Mouse (Mus musculus) ES-E14 (cell line): ENCODE data around the gene Polr2h.

ENCODE experiments used
- CHD2 ChIP-seq: IDR thresholded peaks from 2 replicates; pipeline ENCODE4 v1.6.1; 2014; ENCODE audit warnings: mild to moderate bottlenecking, low read depth, low read length, inconsistent platforms
- HCFC1 ChIP-seq: IDR thresholded peaks from 2 replicates; pipeline ENCODE4 v1.6.1; 2012; ENCODE audit warnings: low read length, inconsistent platforms, borderline replicate concordance; ENCODE audit not compliant: insufficient read depth
- MAFK ChIP-seq: IDR thresholded peaks from 2 replicates; pipeline ENCODE4 v1.6.1; 2014; ENCODE audit warnings: mild to moderate bottlenecking, low read depth, low read length, inconsistent platforms; ENCODE audit not compliant: insufficient read depth
- ZC3H11A ChIP-seq: IDR thresholded peaks from 2 replicates; pipeline ENCODE4 v1.6.1; 2012; ENCODE audit warnings: low read depth, mild to moderate bottlenecking, inconsistent platforms, low read length, borderline replicate concordance
- ZNF384 ChIP-seq: IDR thresholded peaks from 2 replicates; pipeline ENCODE4 v1.6.1; 2012; ENCODE audit warnings: low read depth, low read length, inconsistent platforms

DNA sequence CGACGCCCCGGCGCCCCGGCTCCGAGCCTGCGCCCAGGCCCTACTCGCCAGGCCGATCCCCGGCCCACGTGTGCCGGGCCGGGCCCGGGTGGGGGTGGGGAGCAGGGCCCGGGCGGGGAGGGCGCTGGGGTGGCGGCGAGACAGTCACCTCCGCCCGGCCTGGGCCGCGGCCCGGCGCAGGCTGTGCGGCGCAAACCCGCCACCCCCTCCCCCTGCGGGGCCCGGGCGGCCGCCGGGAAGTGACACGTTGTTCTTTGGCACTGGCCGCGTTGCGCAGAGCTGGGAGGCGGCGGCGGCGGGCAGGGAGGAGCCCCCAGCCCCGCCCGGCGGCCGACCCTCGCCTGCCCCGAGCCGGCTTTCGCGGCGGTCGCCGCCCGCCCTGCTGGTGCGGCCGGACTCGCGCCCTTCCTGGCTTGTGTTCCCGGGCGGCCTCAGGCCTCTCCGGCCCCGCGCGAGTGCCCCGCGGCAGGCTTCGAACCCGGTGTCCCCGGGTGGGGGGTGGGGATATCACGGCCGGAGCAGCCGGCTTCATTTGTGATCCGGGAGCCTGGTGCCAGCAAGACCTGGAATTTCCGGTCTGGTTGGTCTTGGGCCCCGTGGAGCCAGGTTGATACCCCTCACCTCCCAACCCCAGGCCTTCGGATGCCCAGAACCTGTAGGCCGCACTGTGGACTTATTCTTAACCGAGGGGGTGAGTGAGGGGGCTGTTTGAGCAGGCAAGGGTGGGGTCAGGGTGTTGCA lies 44.3 kb upstream of the Polr2h start:
- TF ChIP-seq HCFC1 (no peak), CHD2 (no peak), ZC3H11A (no peak), MAFK (no peak), ZNF384 (no peak)
